Mouse (Mus musculus): ENCODE measurements around the gene Tbx10. TPM values are rescaled to one million over a fixed set of nuclear protein-coding genes. Genes with fewer than 3 reads are reported as not detected.
"Not testable (repeated sequence)": the region's sequence is repeated elsewhere in the genome, so short reads cannot be mapped to it uniquely, and the experiment has no call there.

Tbx10 gene
- total RNA-seq, 2 experiments from 2014 or later: not detected

- intact Hi-C loops (cut with DNase I): no loop called here
- DNase-seq (ENCODE audit: low spot score): no peak
These were observed 41.2 kb downstream of the Tbx10 start for GRCm38 (mm10) chr19:4033742-4034141.

GRCm38 (mm10) chr19:4036327-4037045 is 43.9 kb downstream of the Tbx10 start:
- intact Hi-C loops (cut with DNase I): no loop called here
- no peak for DNase-seq (ENCODE audit: low spot score)

GRCm38 (mm10) chr19:4037154-4037787 is 44.7 kb downstream of the Tbx10 start:
- DNase-seq (ENCODE audit: low spot score); intact Hi-C loops (cut with DNase I): not testable (repeated sequence)

GRCm38 (mm10) chr19:4037788-4038232 is 45.3 kb downstream of the Tbx10 start, which contains the start of gene Gstp1:
Gene Gstp1, minus strand, starts transcription at chr19:4037985.
- intact Hi-C loops (cut with DNase I): no loop called here
- DNase-seq (ENCODE audit: low spot score): peak; percentile 88

- DNase-seq (ENCODE audit: low spot score); intact Hi-C loops (cut with DNase I): not testable (repeated sequence)
These were observed 48.4 kb downstream of the Tbx10 start for GRCm38 (mm10) chr19:4040941-4041340.

- intact Hi-C loops (cut with DNase I); DNase-seq (ENCODE audit: low spot score): not testable (repeated sequence)
These were observed 48.9 kb downstream of the Tbx10 start for GRCm38 (mm10) chr19:4041500-4041899.

GRCm38 (mm10) chr19:4042124-4042523 is 49.6 kb downstream of the Tbx10 start:
- intact Hi-C loops (cut with DNase I): no loop called here
- DNase-seq (ENCODE audit: low spot score): peak; percentile 35

GRCm38 (mm10) chr19:4044109-4044508 is 51.6 kb downstream of the Tbx10 start:
- DNase-seq (ENCODE audit: low spot score); intact Hi-C loops (cut with DNase I): not testable (repeated sequence)

GRCm38 (mm10) chr19:4045966-4046865 is 53.7 kb downstream of the Tbx10 start, which contains the start of gene Gstp2:
Gene Gstp2, minus strand, starts transcription at chr19:4046023.
- peak; percentile 74 for DNase-seq (ENCODE audit: low spot score)
- intact Hi-C loops (cut with DNase I): no loop called here

GRCm38 (mm10) chr19:4046866-4047254 is 54.3 kb downstream of the Tbx10 start:
- intact Hi-C loops (cut with DNase I): no loop called here
- no peak for DNase-seq (ENCODE audit: low spot score)

GRCm38 (mm10) chr19:4047859-4048258 is 55.3 kb downstream of the Tbx10 start:
- intact Hi-C loops (cut with DNase I): loop anchor here (1.0 kb wide), 1 partner anchor 29 kb away; no protein-coding TSS in a partner anchor
- peak; percentile 37 for DNase-seq (ENCODE audit: low spot score)

GRCm38 (mm10) chr19:4049069-4049468 is 56.5 kb downstream of the Tbx10 start:
- DNase-seq (ENCODE audit: low spot score); intact Hi-C loops (cut with DNase I): not testable (repeated sequence)

Other genes starting within 250 kb of the Tbx10 start
- 10 to 100 TPM; 30.4 to 35.6 TPM for gene Kmt5b, start 225.3 kb upstream of the Tbx10 start, total RNA-seq (2021)
- 10 to 100 TPM in 1 of 2 experiments, 1 to 10 TPM in 1; 9.5 to 13.0 TPM for gene Chka, start 141.0 kb upstream of the Tbx10 start, total RNA-seq (2021)
- gene Tcirg1, start 85.6 kb upstream of the Tbx10 start, total RNA-seq (2021): 1 to 10 TPM; 8.9 to 9.8 TPM
- 100 to 1,000 TPM; 538 TPM for gene Ndufs8, start 80.0 kb upstream of the Tbx10 start, total RNA-seq (2021)
- 1 to 10 TPM; 1.8 TPM for gene Aldh3b1, start 62.9 kb upstream of the Tbx10 start, total RNA-seq (2021)
- 10 to 100 TPM; 19.0 to 20.3 TPM for gene Unc93b1, start 57.6 kb upstream of the Tbx10 start, total RNA-seq (2021)
- gene Aldh3b3, start 34.1 kb upstream of the Tbx10 start, total RNA-seq (2021): 1 to 10 TPM in 1 of 2 experiments, under 1 TPM in 1; 0.60 to 1.1 TPM
- gene Aldh3b2, start 20.4 kb upstream of the Tbx10 start, total RNA-seq (2021): under 1 TPM; 0.14 to 0.23 TPM
- gene Acy3, start 6.2 kb upstream of the Tbx10 start, total RNA-seq (2021): 10 to 100 TPM; 20.3 to 21.5 TPM
- gene Nudt8, start 7.8 kb downstream of the Tbx10 start, total RNA-seq (2021): 100 to 1,000 TPM; 109 to 118 TPM
- gene Gm49405, start 7.9 kb downstream of the Tbx10 start, total RNA-seq (2021): 1 to 10 TPM; 2.0 to 2.2 TPM
- gene Doc2g, start 10.6 kb downstream of the Tbx10 start, total RNA-seq (2021): 100 to 1,000 TPM; 148 to 152 TPM
- 1,000 to 10,000 TPM; 1,136 to 1,167 TPM for gene Ndufv1, start 20.1 kb downstream of the Tbx10 start, total RNA-seq (2021)
- 100 to 1,000 TPM; 321 to 327 TPM for gene Gstp1, start 45.2 kb downstream of the Tbx10 start, total RNA-seq (2021)
- gene Gstp2, start 53.3 kb downstream of the Tbx10 start, total RNA-seq (2021): 100 to 1,000 TPM in 1 of 2 experiments, 10 to 100 TPM in 1; 87.8 to 116 TPM
- gene Gstp3, start 66.8 kb downstream of the Tbx10 start, total RNA-seq (2021): not detected
- not detected for gene Cabp2, start 88.8 kb downstream of the Tbx10 start, total RNA-seq (2021)
- 10 to 100 TPM; 36.6 to 45.1 TPM for gene Cdk2ap2, start 104.4 kb downstream of the Tbx10 start, total RNA-seq (2021)
- gene Pitpnm1, start 107.2 kb downstream of the Tbx10 start, total RNA-seq (2021): 10 to 100 TPM; 20.8 to 22.1 TPM
- 10 to 100 TPM; 54.2 to 56.8 TPM for gene Aip, start 133.1 kb downstream of the Tbx10 start, total RNA-seq (2021)
- not detected for gene Gpr152, start 147.0 kb downstream of the Tbx10 start, total RNA-seq (2021)
- under 1 TPM in 1 of 2 experiments, not detected in 1; 0.31 TPM for gene Cabp4, start 151.3 kb downstream of the Tbx10 start, total RNA-seq (2021)
- 10 to 100 TPM; 53.4 to 57.6 TPM for gene Coro1b, start 155.9 kb downstream of the Tbx10 start, total RNA-seq (2021)
- gene Ptprcap, start 160.9 kb downstream of the Tbx10 start, total RNA-seq (2021): 1 to 10 TPM in 1 of 2 experiments, under 1 TPM in 1; 0.94 to 1.5 TPM
- 10 to 100 TPM; 16.5 to 16.8 TPM for gene Rps6kb2, start 170.6 kb downstream of the Tbx10 start, total RNA-seq (2021)
- gene Carns1, start 182.7 kb downstream of the Tbx10 start, total RNA-seq (2021): 10 to 100 TPM; 33.5 to 34.1 TPM
- 1 to 10 TPM; 9.2 to 9.3 TPM for gene Tbc1d10c, start 198.5 kb downstream of the Tbx10 start, total RNA-seq (2021)
- gene Ppp1ca, start 199.3 kb downstream of the Tbx10 start, total RNA-seq (2021): 100 to 1,000 TPM; 337 TPM
- 1 to 10 TPM; 5.3 to 5.8 TPM for gene Rad9a, start 208.9 kb downstream of the Tbx10 start, total RNA-seq (2021)
- 1 to 10 TPM in 1 of 2 experiments, under 1 TPM in 1; 0.94 to 2.0 TPM for gene Clcf1, start 221.5 kb downstream of the Tbx10 start, total RNA-seq (2021)
- gene AC109138.7, start 221.6 kb downstream of the Tbx10 start, total RNA-seq (2021): not detected
- gene Pold4, start 239.1 kb downstream of the Tbx10 start, total RNA-seq (2021): 10 to 100 TPM in 1 of 2 experiments, 1 to 10 TPM in 1; 9.7 to 11.1 TPM